Mouse (Mus musculus) lung, adult 18-20 months (tissue): ENCODE measurements at regions not wholly inside any gene's neighbourhood (a gene's known extent, or its start where the extent isn't known, plus 50 kb on each side); places are given as distances from the start of the nearest gene placed in this dataset.

Source experiments
- DNase-seq, 2 experiments: peaks; one replicate each; pipeline ENCODE4 v3.0.0; 2022; ENCODE audit warnings: mixed read lengths in 2 of 2

DNA sequence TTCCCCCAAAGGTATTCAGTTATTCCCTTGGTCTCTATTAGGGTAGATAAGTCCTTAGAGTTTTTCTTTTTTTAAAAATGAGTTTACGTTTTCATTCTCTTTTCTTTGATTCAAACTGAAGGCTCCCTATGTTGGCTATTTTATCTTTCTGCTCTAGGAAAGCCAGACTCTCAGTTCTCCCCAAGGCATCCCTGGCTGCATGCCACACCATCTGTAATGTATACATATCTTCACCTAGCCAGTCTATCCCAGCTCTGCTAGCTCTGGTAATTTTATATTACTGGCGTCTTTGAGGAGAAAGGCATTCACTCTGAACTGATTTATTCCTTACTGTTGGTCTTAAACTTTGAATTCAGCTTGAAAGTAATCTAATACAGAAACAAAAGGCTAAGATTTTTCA, 65.2 kb upstream of the Cabcoco1 start:
- no peak for DNase-seq

DNA sequence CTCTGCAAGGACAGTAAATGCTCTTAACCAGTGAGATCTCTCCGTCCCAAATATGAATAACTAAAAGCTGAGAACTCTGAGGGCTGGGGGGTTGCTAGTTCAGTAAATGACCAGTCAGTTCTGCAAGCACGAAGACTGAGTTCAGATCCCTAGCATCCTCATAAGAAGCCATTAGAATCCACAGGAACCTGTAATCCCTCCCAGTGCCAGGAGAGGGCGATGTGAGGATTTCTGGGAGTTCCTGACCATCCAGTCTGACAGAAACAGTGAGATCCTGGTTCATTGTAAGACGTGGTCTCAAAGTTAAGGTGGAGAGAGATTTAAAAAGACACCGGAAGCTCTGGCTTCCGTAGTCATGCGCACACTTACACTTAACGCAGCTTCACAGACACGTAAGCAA, 70.2 kb upstream of the Cabcoco1 start:
- peak; percentile 14 to 31 for DNase-seq

DNA sequence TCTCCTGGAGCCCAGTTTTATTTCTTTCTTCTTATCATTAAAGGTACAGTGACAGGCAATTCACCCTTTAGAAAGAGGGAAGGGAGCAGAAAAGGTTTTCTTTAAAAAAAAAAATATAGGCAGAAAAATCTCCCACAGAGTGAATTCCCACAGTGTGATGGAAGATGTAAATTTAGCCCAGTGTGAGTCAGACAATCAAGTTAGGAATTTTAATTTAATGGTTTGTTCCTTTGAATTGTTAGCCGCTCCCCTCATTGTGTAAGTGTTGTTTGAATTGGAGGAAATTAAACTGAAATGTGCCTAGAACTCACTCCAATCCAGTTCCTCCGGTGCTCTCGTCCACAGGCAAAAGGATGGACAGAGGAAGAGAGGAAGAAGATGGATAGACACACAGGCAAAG, 71.0 kb upstream of the Cabcoco1 start:
- DNase-seq = no peak

DNA sequence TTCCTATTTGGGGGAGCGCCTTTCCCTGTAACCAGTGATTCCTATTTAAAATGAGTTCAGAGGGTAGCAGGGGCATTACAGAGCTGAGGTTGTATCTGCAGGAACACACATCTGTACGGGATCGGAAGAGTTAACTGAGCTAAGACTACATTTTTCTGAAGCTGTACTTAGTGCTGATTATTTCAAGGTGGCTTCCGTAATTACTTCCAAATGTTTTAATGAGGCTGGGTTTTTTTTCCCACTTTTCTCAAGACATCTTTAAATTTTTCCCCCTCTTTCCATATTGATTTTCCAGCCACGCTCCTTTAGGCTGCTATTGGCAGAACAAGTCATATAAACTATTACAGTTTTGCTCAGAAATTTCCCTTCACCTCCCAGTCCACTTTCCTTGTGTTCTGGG, 82.1 kb upstream of the Cabcoco1 start:
- no peak for DNase-seq

DNA sequence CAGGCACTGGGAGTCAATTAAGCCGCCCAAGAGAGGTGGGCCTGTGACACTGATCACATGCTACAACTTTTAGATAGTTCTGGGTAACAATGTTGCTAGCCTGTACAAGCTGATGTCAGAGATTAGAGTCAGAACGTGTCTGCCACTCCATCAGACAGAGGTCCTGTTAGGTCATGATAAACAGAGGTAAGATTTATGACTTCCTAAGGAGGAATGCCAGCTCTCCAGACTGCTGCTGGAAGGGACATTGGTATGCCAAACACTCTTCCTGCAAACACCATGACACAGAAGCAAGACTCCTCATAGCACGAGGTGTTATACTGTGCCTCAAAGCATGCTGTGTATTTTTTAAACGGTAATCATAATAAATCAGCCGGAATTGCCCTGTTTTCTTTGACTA, 83.6 kb upstream of the Cabcoco1 start:
- peak; percentile 9 to 40 for DNase-seq

DNA sequence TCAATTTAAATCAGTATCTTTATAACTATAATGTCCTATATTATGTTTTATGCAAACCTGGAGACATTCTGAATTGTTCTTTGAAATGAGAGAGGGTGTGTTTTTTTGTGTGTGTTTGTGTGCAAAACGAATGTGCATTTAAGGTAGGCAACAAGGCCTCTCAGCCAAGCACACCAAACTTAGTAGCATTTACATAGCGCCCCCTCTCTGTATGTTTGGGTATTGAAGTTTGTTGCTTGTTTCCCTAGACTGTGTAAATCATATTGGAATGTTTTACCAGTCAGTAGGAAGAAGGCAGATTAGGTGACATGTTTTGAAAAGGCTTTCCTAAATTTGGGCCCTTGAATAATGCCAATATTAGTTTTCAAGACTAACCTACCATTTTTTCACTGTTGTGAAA, 84.1 kb upstream of the Cabcoco1 start:
- no peak for DNase-seq

DNA sequence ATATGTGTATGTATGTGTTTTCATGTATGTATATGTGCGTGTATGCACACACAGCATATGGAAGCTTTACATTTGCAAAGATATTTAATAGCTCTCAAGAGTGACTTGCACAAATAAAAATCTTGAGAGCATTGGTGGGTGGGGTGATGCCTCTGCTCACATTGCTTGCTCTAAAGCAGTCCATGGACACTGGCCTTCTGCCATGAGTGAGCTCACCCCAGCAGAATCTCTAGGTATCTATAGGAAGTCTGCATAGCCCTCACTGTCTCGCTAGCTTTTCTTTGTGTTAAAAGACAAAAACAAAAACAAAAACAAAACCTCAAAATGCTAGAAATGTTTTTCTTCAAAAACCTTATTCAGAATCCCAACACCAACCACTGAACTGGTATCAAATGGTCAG, 87.8 kb upstream of the Cabcoco1 start:
- no peak for DNase-seq

DNA sequence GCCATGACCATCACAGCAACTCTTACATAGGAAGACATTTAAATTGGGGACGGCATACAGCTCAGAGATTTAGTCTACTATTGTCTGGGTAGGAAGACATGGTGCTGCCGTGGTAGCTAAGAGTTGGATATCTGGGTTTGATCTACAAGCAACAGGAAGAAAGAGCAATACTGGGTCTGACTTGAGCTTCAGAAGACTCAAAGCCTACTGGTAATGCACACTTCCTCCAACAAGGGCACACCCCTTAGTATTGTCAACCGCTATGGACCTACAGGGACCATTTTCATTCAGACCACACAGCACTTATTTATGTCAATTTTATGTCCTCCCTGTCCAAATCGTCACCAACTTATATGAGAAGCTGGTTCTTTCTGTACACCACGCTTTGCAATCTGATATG, 90.3 kb upstream of the Tmem26 start:
- no peak for DNase-seq

DNA sequence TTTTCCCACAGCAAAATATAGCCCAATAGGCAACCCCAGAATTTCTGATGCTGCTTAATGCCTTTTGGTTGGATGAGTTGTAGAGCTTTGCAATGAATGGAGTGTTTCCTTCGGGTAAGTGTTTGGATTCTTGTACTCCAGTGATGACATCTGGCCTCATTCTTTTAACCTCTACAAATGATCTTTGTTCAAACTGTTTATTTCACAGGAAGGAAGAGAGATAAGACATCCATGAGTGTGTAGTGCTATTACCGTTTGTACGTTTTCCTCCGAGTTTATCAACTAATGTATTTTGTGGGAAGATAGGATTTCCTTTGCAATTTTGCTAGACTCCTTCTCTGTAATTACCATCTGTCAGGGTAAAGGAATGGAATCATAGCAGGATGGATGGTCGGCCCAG, 70.7 kb upstream of the Tmem26 start:
- DNase-seq = no peak

DNA sequence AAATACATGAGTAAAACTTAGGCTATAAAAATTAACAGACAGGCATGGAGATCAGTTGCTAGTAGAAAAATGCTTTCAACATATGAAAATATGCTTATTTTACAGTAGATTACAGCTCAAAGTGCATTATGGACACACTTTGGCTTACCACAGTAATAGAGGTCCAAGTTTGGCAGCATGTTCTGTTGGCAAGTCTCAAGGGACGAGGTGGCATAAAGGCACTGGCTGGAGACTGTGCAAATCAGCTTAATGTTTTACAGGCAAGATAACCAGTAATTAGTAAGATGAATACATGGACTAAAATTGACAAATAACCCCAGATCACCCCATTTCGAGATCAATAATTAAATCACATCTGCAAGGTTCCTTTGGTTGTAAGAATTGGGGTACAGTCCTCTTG, 68.0 kb upstream of the Tmem26 start:
- no peak for DNase-seq

DNA sequence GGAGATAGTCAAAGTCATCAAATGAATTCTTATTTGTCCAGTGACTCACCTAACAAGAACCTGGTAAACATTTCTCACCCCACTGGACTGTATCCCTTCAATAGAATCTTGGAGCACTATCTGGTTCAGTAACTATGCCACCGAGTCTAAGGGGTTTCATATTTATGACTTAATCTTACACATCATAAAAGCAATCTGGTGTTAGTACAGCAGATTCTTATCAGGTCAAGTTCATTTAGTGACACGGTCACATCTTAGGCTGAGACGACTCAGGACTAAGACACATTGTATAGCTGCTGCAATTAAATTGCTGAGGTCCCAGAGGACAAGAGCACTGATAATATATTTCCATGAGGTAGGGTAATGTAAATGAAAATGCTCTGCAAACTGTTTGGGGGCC, 57.4 kb upstream of the Tmem26 start:
- DNase-seq = no peak

DNA sequence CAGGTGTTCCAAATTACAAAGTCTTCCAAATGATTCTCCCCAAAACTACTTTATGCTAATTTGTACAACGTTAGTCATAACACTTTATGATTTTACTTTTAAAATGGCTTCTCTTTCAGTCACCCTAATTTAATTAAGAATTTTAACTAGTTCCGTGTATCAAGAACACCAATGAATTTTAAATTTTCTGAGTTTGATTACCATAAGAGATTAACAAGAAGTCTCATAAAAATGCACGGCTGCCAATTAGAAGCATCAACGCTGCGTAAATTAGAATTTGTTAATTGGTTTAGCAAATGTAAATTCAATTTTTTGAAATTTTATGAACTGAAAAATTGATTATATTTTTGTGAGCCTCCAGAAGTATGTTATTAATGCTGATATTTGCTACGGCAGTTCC, 54.1 kb upstream of the Tmem26 start:
- no peak for DNase-seq

DNA sequence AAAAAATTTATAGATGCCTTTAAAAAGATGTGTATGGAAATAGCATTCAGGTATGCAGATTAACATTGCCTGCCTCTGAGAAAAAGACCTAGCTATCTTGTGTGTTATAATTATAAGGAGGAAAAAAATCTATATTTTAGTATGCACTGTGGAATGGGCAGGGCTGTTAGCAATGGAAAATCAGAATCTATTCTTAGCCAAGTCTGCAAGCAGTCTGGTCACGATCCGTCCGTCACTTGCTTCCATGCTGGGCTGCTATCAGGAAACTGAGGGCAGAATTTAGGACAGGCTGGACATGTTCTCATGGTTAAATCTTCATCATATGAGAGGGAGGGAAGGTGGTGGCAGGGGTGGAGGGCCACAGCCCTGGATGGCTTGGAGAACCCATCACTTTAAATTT, 53.5 kb upstream of the Tmem26 start:
- no peak for DNase-seq

DNA sequence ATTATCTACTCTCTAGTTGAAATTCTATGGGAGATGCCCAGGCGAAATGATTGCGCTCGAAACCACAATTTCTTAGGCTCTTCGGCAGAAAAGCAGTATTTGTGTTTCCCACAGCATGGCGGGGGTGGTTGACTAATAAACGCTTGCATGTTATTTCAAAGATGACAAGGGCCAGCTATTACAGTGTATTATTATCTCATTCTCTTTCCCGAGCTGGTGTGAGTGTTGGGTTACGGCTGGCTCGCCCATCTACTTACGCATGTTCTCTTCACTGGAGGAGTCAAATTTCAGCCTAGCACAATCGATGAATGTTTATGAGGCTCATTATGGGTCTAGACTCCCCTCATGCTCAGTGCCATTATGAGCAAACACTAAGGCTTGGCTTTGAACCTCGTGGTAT, 51.2 kb upstream of the Tmem26 start:
- DNase-seq = no peak

DNA sequence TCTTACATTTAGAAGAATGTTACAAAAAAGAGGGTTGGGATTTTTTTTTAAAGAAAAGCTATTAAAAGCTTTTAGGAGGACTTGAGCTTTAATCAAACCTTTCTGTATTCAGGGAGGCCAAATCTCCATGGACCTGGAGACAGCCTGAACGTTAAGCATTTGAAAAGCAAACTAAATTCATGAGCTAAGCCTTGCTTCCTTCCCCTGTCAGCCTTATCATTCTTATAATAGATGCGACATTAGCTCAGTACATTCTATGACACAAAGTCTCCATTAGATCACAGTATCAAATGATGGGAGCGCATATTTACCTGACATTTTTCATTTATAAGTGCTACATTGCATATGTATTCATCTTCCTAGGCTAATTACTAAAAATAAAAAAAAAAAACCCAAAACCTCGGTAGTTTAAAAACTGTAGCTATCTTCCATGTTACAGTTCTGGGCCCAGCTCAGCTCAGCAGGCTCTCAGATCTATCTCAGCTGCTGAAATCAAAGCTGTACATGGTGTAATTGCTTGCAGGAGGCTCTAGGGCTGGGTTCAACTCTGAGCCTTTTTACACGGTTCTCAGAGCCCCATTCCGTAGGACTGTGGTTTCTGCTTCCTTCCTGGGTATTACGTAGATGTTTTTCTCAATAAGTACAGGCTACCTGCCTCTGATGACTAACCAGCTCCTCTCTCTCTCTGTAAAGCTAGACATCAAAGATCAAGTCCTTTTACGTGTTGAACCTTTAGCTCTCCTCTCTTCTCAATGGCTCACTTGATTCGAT, 50.2 kb upstream of the Tmem26 start:
- no peak for DNase-seq
